Mouse (Mus musculus) hematopoietic stem cell, adult 5-6 weeks (primary cell): ENCODE results near the gene Tasp1. TPM values are rescaled to one million over a fixed set of nuclear protein-coding genes. Genes with fewer than 3 reads are reported as not detected.
"Not testable (repeated sequence)": the region's sequence is repeated elsewhere in the genome, so short reads cannot be mapped to it uniquely, and the experiment has no call there.

Experiments used
- ATAC-seq, 2 experiments: fragments of 125-278 bp in 1 of 2; replicated peaks in 1 of 2; 2 replicates each; pipeline ENCODE4 v1.8.0; 2016 to 2017; ENCODE audit warnings: inconsistent platforms in 2 of 2, mild to moderate bottlenecking in 2 of 2, moderate number of reproducible peaks in 2 of 2, low read depth in 1 of 2, moderate TSS enrichment in 1 of 2; ENCODE audit not compliant: low FRiP score in 2 of 2, poor library complexity in 2 of 2, severe bottlenecking in 2 of 2, insufficient read depth in 1 of 2, low TSS enrichment in 1 of 2
- total RNA-seq: library from RNA; stranded (forward); fragments of 172-1452, 232-1000 nt; gene quantifications from 2 replicates; pipeline ENCODE4 v1.2.3, GENCODE M21; 2017

Gene Tasp1
- 19.9 and 26.0 TPM in 2 replicates for total RNA-seq

GRCm38 (mm10) chr2:140066353-140067314, at the start of gene Tasp1:
Gene Tasp1 (minus strand): TSS chr2:140066805.
- peak; percentile 100 for ATAC-seq

DNA sequence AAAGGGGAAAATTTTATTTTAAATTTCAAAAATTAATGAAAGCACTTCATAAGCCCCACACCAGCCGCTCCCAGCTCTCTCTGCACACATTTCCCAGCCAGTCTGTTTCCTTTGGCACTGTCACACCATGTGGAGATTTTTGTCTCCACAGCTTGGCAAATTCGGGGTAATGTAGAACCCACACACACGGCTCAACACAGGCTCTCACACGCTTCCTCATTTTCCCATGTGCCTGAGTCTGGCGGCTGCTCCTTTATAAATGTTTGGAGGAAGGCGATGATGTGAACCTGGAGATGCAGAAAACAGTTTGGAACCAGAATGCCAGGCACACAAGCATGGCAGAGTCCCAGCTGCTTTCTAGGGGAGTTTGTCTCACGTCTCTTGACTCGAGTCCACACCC, 47.2 kb upstream of the Tasp1 start:
- no peak for ATAC-seq

DNA sequence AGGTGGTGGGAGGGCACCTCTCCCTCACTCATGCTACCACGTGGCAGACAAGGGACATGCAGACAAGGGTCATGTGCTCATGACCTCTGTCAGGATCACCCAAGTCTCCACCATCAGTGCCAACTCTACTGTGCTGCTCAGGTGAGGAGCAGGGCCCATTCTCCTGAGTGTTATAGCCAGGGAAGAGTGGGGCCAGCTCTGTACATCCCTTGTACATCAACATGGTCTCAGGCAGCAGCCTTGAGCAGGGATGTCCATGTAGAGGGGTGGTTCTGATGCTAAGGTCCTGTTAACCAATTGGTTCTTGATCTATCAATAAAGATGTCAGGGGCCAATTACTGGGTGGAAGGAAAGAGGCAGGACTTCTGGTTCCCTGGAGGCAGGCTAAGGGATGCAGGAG, 42.3 kb upstream of the Tasp1 start:
- no peak for ATAC-seq

DNA sequence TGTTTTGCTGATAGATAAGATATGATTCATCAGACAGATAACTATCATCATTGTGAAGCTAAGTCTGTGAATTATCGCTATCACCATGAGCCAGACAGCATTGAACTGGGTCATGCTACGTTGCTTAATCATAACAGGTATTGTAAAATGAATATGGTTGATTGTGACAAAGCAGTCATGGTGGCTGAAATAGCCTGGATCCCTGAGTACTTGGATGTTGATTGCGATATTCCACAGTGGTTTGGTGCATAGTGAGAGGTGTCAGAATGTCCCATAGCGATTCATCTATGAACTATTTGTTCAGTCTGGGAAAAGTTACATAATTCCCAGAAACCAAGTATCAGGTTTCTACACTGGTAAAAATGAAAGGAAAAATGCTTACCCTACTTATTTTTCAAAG, 41.0 kb upstream of the Tasp1 start:
- ATAC-seq: no peak

- ATAC-seq: no peak
These were observed 38.3 kb upstream of the Tasp1 start for GRCm38 (mm10) chr2:140104951-140105350.

- ATAC-seq: no peak
These were observed 34.2 kb upstream of the Tasp1 start for GRCm38 (mm10) chr2:140100551-140101474.

DNA sequence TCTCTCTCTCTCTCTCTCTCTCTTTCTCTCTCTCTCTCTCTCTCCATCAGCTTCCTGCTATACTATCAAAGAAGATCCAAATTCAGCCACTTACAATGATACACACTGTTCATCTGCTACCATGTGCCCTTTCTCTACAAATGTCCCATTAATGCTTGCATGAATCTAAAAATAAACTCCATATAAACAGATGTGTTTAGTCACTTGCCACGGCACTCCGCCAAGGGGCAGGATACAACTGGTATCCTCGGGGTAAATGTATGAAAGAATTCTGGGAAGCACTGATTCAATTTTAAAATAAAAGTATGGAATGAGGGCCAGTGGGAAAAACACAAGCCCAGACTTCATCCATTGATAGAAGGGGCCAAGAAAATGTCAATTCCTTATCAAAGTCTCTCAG, 33.4 kb upstream of the Tasp1 start:
- ATAC-seq: no peak

GRCm38 (mm10) chr2:140097131-140097591, 30.6 kb upstream of the Tasp1 start:
- peak; percentile 53 to 87 for ATAC-seq

DNA sequence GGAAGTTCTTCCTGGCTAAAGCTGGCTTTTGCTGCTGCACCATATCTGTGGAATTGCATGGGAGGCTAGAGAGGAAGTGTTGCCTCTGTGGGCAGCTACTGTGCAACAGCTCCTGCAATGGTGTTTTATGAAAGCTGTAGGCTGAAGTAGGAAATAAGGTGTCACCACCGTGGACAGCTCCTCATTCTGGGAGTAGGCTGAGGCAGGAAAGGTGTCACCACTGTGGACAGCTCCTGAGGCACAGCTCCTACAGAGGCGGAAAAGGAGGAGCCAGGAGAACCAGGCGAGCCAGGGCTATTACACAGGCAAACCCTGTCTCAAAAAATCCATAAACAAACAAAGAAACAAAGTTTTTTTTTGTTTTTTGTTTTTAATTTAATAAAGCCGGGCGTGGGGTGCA, 29.4 kb upstream of the Tasp1 start:
- no peak for ATAC-seq

- ATAC-seq: no peak
These were observed 26.8 kb upstream of the Tasp1 start for GRCm38 (mm10) chr2:140093433-140093832.

GRCm38 (mm10) chr2:140084245-140084644, 17.6 kb upstream of the Tasp1 start:
- no peak for ATAC-seq

DNA sequence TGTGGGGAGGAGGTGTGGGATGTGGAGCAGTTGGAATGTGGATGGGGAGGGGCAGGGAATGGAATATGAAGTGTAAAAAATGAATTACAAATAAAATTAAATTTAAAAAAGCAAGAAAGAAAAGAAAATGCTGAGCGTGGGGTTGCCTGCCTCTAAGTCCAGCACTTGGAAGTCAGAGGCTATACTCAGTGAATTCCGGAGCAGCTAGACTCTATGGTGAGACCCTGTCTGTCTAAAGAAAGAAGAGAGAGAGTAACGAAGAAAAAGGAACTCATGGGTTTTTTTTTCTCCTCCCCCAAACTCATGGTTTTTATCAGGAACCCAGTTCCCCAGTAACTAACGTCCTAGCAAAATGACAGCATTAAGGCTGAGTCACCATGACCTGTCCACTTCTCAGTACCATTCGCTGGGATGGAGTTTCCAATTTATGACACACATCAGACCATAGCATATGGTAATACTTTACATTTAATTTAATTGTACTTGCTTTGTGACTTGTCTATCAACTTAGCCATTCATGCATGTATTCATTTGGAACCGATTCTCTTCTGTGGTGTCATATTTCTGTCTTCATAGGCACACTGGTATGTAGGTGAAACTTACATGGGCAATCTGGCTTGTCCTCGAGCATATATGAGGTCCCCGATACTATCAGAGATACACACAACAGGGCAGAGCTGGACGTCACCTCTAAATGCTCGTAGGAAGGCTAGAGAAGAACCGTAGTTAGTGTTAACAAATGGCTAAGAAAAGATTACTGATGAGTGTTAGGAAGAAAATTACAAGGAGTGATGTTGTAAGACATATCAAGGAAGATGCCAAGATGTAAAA, 14.4 kb upstream of the Tasp1 start:
- no peak for ATAC-seq

DNA sequence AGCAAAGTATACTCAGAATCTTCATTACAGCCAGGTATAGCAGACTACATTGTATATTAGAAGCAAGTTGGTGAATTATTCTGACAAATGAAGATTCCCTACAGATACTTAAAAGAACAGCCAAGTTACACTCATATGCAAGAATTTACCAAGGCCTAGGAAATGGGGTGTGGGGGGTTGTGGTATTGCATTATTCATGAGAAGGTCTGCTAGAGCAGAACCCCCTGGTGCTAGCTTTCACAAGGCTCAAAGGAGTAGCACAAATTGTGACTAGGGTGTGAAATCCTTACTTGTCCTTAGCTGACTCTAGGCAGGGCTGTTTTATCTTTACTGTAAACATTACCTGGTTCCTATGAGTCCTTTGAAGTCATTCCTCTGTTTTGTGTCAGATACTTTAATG, 12.7 kb upstream of the Tasp1 start:
- not testable (repeated sequence) for ATAC-seq

GRCm38 (mm10) chr2:140078600-140079280, 12.1 kb upstream of the Tasp1 start:
- no peak for ATAC-seq

- ATAC-seq: no peak
These were observed 10.9 kb upstream of the Tasp1 start for GRCm38 (mm10) chr2:140077476-140077875.

- no peak for ATAC-seq
These were observed 8.5 kb upstream of the Tasp1 start for GRCm38 (mm10) chr2:140075150-140075549.

DNA sequence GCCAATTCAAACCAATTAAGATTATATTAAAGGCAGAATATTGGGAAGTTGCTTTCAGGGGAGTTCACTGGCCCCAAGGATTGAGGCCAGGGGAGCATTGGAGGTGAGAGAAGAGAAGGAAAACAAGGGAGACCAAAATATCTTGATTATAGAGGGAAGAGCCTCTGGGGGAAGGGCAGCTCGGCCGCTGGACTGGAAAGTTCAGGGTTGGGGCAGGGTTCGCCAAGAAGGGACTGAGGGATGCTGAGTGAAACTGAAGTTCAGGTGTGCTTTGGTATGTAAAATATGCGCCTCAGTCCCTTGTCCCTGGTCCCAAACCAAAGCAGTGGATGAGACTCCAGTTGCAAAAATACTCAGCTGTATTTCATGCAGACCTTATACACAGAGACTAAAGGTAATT, 911 bp upstream of the Tasp1 start:
- ATAC-seq: no peak
